Mouse (Mus musculus) small intestine, adult 2 months (tissue): ENCODE data around the gene Ttc21a.

ENCODE experiments used
- CTCF ChIP-seq: fragments of 200-500 bp; IDR thresholded peaks from 2 replicates; pipeline ENCODE4 v1.5.1; 2012; ENCODE audit warnings: low read depth, mild to moderate bottlenecking, control low read depth, inconsistent platforms, low read length, moderate library complexity, mixed read lengths; ENCODE audit not compliant: insufficient replicate concordance, insufficient read length; ENCODE audit errors: extremely low read depth
- POLR2A ChIP-seq: fragments of 200-500 bp; IDR thresholded peaks from 2 replicates; pipeline ENCODE4 v1.6.1; 2012; ENCODE audit warnings: low read depth, mild to moderate bottlenecking, control low read depth, inconsistent platforms, low read length, moderate library complexity

DNA sequence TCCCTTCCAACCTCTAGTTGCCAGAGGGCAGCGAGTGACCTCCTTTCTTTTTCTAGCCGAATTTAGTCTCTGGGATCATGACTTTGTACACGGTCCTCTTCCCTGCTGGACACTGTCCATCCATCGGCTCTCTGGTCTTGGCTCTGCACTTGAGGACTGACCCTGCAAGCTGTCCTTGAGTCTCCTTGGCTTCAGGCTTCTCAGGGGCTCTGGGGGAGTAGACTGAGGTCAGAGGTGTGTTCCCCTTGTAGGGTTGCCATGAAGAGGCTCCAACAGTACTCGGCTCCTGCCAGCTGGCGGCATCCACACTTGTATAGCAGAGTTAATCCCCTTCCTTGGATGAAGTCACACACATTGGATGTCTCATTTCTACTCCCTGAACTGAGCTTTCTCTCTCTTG lies 62.2 kb downstream of the Ttc21a start:
- no peak for TF ChIP-seq CTCF
- no peak for TF ChIP-seq POLR2A
